Mouse (Mus musculus) ES-E14 (cell line): ENCODE measurements around the gene Mgam. TPM values are rescaled to one million over a fixed set of nuclear protein-coding genes. Genes with fewer than 3 reads are reported as not detected.

Source experiments
- DNase-seq: peaks from one replicate; pipeline ENCODE4 v3.0.0-alpha.2; 2013; ENCODE audit warnings: low read depth, low spot score
- H3K27ac ChIP-seq: 2 replicates; pipeline ENCODE4 v1.5.1; 2012; ENCODE audit warnings: low read depth, mild to moderate bottlenecking, low read length, moderate library complexity, mixed read lengths; ENCODE audit not compliant: poor library complexity, insufficient read depth, severe bottlenecking
- H3K36me3 ChIP-seq: 2 replicates; pipeline ENCODE4 v1.6.1; 2012; ENCODE audit warnings: mild to moderate bottlenecking, low read length, moderate library complexity, mixed read lengths; ENCODE audit not compliant: control insufficient read depth, poor library complexity, insufficient read depth, severe bottlenecking
- H3K4me1 ChIP-seq, 2 experiments: fragments of 150-350 bp in 1 of 2; sonication (generic) in 1 of 2; 2 replicates each; pipeline ENCODE4 v1.6.1; 2012; ENCODE audit warnings: low read length in 2 of 2, mild to moderate bottlenecking in 1 of 2, mixed read lengths in 1 of 2; ENCODE audit not compliant: control insufficient read depth in 2 of 2, insufficient read depth in 2 of 2, poor library complexity in 1 of 2
- H3K4me3 ChIP-seq, 2 experiments: fragments of 150-350 bp in 1 of 2; sonication (generic) in 1 of 2; 2 replicates each; pipeline ENCODE4 v1.5.1; 2012; ENCODE audit warnings: low read length in 2 of 2, low read depth in 1 of 2, mild to moderate bottlenecking in 1 of 2, mixed read lengths in 1 of 2; ENCODE audit not compliant: insufficient read depth in 1 of 2, poor library complexity in 1 of 2, severe bottlenecking in 1 of 2
- H3K9ac ChIP-seq: 2 replicates; pipeline ENCODE4 v1.6.1; 2012; ENCODE audit warnings: low read depth, mild to moderate bottlenecking, low read length, mixed read lengths; ENCODE audit not compliant: poor library complexity, insufficient read depth, severe bottlenecking
- H3K9me3 ChIP-seq: fragments of 150-350 bp; sonication (generic); 2 replicates; pipeline ENCODE4 v1.6.1; 2012; ENCODE audit warnings: low read depth, mild to moderate bottlenecking, low read length; ENCODE audit not compliant: control insufficient read depth, insufficient read depth
- CHD2 ChIP-seq: IDR thresholded peaks from 2 replicates; pipeline ENCODE4 v1.6.1; 2014; ENCODE audit warnings: mild to moderate bottlenecking, low read depth, low read length, inconsistent platforms
- HCFC1 ChIP-seq: IDR thresholded peaks from 2 replicates; pipeline ENCODE4 v1.6.1; 2012; ENCODE audit warnings: low read length, inconsistent platforms, borderline replicate concordance; ENCODE audit not compliant: insufficient read depth
- MAFK ChIP-seq: IDR thresholded peaks from 2 replicates; pipeline ENCODE4 v1.6.1; 2014; ENCODE audit warnings: mild to moderate bottlenecking, low read depth, low read length, inconsistent platforms; ENCODE audit not compliant: insufficient read depth
- ZC3H11A ChIP-seq: IDR thresholded peaks from 2 replicates; pipeline ENCODE4 v1.6.1; 2012; ENCODE audit warnings: low read depth, mild to moderate bottlenecking, inconsistent platforms, low read length, borderline replicate concordance
- ZNF384 ChIP-seq: IDR thresholded peaks from 2 replicates; pipeline ENCODE4 v1.6.1; 2012; ENCODE audit warnings: low read depth, low read length, inconsistent platforms
- in situ Hi-C, 2 experiments: fragments of 600-800 bp; cut with MboI; formaldehyde crosslinking; loops; one replicate each; pipeline ENCODE4 v1.15.1; 2025; ENCODE audit warnings: low sequenced_read_pairs in 2 of 2, inconsistent platforms in 1 of 2; ENCODE audit not compliant: unreplicated experiment in 2 of 2
- total RNA-seq: library from RNA; depleted of rRNA; stranded (reverse); fragments of 300-350 nt; gene quantifications from 2 replicates; pipeline ENCODE4 v1.2.3, GENCODE M21; 2012; rRNA removed

Mgam gene
- total RNA-seq, 1 experiment = 0.22 TPM

- Histone ChIP-seq H3K27ac (no peak overlapping the region), H3K9ac (no peak overlapping the region), H3K9me3 (no peaks in the 10 kb centered on the region), H3K4me1 (no peaks in the 10 kb centered on the region), H3K36me3 (no peaks in the 10 kb centered on the region), H3K4me3 (no peak overlapping the region)
- in situ Hi-C loops = no loop called here
- no peak for DNase-seq
- TF ChIP-seq CHD2 = no peak
- TF ChIP-seq ZC3H11A = no peak
- TF ChIP-seq HCFC1 = no peak
- no peak for TF ChIP-seq ZNF384
- no peak for TF ChIP-seq MAFK
These were observed 189.7 kb downstream of the Mgam start for GRCm38 (mm10) chr6:40818237-40818902.

Other genes with a start within 250 kb of the Mgam start
- 4.1 and 5.8 TPM in 2 replicates for gene E330009J07Rik, start 192.7 kb upstream of the Mgam start, total RNA-seq
- not detected in 2 replicates for gene Wee2, start 189.7 kb upstream of the Mgam start, total RNA-seq
- 96.9 and 112 TPM in 2 replicates for gene Ssbp1, start 157.5 kb upstream of the Mgam start, total RNA-seq
- gene Tas2r137, start 137.6 kb upstream of the Mgam start, total RNA-seq = 0.85 and 1.0 TPM in 2 replicates
- 0.67 and 1.1 TPM in 2 replicates for gene Tas2r108, start 135.3 kb upstream of the Mgam start, total RNA-seq
- gene Prss37, start 109.3 kb upstream of the Mgam start, total RNA-seq = not detected in 2 replicates
- 0.11 TPM in 1 of 2 replicates, not detected in the other for gene Olfr461, start 73.8 kb upstream of the Mgam start, total RNA-seq
- not detected in 2 replicates for gene Olfr460, start 59.3 kb upstream of the Mgam start, total RNA-seq
- gene Clec5a, start 43.0 kb upstream of the Mgam start, total RNA-seq = not detected in 2 replicates
- not detected in 2 replicates for gene Tas2r138, start 15.5 kb upstream of the Mgam start, total RNA-seq